Mouse (Mus musculus) neural tube, embryonic 12.5 days (tissue): ENCODE data around the gene Entpd7. TPM values are rescaled to one million over a fixed set of nuclear protein-coding genes. Genes with fewer than 3 reads are reported as not detected.

Source experiments
- polyA plus RNA-seq: library from polyadenylated mRNA; unstranded; fragments of >200 nt; fragmentation: Nextera tagmentation; extraction: Ambion mirVana; gene quantifications from 2 replicates; pipeline ENCODE4 v1.2.1, GENCODE M21; 2016

The Entpd7 gene
- polyA plus RNA-seq, 1 experiment from 2014 or later = 12.2 TPM

Other genes starting within 250 kb of the Entpd7 start
- gene Cnnm1, start 249.2 kb upstream of the Entpd7 start, polyA plus RNA-seq = 0.91 and 0.95 TPM in 2 replicates
- gene Got1, start 165.1 kb upstream of the Entpd7 start, polyA plus RNA-seq = 67.8 and 69.7 TPM in 2 replicates
- gene Nkx2-3, start 77.3 kb upstream of the Entpd7 start, polyA plus RNA-seq = not detected in 2 replicates
- gene Slc25a28, start 14.8 kb upstream of the Entpd7 start, polyA plus RNA-seq = 15.7 and 17.4 TPM in 2 replicates
- 10.2 and 10.9 TPM in 2 replicates for gene Cutc, start 63.3 kb downstream of the Entpd7 start, polyA plus RNA-seq
- 13.0 and 14.0 TPM in 2 replicates for gene Cox15, start 63.3 kb downstream of the Entpd7 start, polyA plus RNA-seq
- 0.08 and 0.09 TPM in 2 replicates for gene Abcc2, start 92.5 kb downstream of the Entpd7 start, polyA plus RNA-seq